Mouse (Mus musculus): ENCODE data around the gene Ssxb9.
"Not testable (repeated sequence)": the region's sequence is repeated elsewhere in the genome, so short reads cannot be mapped to it uniquely, and the experiment has no call there.

DNA sequence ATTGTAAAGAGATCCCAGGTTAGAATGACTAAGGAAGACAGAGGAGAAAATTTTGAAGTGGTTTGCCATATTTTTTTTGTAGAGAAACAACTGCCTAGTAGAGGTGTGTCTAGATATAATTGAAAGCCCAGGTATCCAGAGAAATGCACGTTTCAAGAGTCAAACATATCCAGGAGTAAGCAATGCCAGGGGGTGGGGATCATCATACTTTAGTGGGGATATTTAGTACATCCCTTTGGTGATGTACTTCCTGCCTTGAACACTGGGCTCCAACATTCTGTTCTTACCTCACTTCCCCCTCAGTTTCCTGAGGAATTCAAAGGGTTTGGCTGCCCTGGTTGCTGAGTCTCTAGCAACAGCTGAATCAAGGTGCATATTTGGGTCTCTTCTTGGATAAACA is at the start of gene Ssxb9:
- not testable (repeated sequence) for TF ChIP-seq POLR2A (IDR thresholded peaks at IDR 0.05; ENCODE audit: low read depth, low read length); CTCF (IDR thresholded peaks at IDR 0.05; ENCODE audit: borderline replicate concordance, insufficient read depth, low read length)
